Mouse (Mus musculus) skeletal muscle tissue, adult 2 months (tissue): Measurements from ENCODE around the gene Nbas.

Experiments used
- DNase-seq: peaks from one replicate; pipeline ENCODE4 v3.0.0-alpha.2; 2012; ENCODE audit warnings: low read depth, low spot score

Gene Nbas

GRCm38 (mm10) chr12:13532731-13533365, 263.9 kb downstream of the Nbas start:
- DNase-seq: no peak

DNA sequence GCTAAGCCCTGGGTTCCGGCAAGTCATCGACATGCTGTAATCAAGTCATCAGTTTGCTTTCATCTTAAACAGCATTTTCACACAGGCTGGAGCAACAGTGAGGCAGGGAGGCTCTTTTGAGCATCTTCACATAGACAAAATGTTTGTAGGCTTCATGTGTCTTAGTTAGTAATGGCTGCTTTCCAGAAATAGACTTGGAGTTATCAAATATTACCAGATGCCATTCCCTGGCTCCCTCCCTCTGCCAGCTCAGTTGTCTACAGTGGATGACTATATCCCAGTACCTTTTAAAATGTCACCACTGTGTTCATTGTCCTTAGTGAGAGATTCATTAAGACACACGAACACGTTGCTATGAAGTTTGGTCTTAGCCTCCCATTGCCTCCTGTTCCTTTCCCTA, 270.2 kb downstream of the Nbas start:
- no peak for DNase-seq

DNA sequence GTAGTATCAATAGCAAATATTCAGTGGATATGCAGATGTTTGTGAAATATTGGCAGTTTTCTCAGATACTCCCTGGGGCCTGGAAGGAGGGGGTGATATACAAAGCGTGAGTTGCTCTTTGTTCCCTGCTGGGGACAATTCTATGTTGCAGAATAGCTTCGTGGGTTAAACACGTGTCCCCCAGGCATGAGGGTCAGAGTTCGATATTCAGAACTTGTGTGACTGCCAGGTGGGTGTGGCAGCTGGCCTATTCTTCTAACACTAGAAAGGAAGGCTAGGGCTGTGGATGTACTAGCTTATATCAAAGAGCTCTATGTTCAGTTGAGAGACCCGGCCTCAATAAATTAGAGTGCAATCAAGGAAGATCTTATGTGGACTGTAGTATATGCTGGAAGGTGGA, 274.9 kb downstream of the Nbas start:
- no peak for DNase-seq

DNA sequence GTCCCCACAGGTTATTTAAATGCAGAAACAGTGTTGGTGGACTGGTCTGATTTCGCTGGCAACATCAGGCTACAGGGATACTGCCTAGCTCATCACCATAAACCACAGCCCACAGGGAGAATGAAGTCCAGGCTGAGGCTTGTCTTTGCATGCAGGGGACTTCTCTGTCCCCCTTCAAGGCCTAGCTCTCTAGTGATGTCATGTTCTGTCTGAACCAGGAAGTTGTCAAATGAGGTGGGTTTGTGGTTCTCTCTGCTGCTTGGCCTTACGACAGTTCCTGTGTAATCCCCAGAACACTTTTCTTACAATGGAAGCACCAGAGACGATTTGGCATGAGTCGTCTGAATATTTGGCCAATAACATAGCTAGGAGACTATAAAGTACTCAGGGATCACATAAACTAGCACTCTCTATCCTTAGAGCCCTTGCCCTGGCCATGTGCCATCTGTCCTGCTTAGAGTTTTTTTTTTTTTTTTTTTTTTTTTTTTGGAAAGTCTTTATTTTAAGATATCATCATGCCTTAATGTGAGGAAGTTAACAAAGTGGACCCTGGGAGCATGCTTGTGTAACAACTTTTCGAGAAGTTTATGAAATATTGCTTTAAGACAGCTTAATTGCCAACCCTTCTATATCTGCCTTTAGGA, 294.8 kb downstream of the Nbas start:
- DNase-seq: no peak

DNA sequence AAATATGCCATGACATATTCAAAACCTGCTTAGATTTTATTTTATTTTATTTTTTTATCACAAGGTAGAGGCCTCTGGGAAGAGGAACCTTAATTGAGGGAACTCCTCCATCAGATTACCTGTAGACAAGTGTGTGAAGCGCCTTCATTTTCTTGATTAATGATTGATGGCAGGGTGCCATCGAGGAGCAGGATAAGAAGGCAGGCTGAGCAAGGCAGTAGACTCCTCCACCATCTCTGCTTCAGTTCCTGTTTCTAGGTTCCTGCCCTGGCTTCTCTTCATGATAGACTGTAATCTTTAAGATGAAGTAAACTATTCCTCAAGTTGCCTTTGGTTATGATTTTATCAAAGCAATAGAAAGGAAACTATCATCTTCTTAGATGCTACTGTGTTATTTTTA, 295.4 kb downstream of the Nbas start:
- DNase-seq: no peak

DNA sequence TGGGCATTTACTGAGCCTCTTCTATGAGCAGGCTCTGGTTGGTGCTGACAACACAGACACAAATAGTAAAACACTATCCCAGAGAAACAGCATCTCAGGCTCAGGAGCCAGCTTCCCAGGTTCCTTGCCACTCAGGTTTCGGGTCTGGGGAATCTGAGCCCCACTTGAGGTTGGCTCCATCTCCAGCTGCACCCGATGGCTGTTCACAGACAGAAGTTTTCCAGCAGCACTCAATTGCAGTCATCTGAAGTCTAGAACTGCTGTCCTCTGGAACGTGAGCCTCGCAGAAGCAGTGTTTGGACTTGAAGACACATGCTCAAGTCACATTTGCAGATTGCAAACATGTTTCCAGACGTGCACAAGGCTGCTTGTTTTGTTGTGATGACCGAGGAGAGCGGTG, 297.5 kb downstream of the Nbas start:
- DNase-seq: no peak

DNA sequence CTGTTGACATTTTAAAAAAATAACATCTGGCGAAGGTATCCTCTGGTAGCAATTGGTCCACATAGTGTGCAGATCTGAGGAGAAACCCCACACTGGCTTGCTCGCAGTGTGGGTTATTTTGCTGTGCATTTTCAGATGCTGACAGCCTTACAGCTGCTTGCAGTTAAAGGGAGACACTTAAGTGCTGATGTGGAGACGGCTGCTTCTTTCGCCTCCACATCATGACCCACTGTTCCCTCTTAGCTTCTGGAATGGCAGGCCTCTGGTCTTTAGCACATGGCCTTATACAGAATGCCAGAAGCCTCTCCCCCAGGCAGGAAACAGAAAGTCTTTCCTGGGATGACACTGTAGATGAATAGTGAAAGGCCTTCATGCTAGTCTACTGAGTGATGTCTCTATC, 306.2 kb downstream of the Nbas start:
- DNase-seq: no peak

DNA sequence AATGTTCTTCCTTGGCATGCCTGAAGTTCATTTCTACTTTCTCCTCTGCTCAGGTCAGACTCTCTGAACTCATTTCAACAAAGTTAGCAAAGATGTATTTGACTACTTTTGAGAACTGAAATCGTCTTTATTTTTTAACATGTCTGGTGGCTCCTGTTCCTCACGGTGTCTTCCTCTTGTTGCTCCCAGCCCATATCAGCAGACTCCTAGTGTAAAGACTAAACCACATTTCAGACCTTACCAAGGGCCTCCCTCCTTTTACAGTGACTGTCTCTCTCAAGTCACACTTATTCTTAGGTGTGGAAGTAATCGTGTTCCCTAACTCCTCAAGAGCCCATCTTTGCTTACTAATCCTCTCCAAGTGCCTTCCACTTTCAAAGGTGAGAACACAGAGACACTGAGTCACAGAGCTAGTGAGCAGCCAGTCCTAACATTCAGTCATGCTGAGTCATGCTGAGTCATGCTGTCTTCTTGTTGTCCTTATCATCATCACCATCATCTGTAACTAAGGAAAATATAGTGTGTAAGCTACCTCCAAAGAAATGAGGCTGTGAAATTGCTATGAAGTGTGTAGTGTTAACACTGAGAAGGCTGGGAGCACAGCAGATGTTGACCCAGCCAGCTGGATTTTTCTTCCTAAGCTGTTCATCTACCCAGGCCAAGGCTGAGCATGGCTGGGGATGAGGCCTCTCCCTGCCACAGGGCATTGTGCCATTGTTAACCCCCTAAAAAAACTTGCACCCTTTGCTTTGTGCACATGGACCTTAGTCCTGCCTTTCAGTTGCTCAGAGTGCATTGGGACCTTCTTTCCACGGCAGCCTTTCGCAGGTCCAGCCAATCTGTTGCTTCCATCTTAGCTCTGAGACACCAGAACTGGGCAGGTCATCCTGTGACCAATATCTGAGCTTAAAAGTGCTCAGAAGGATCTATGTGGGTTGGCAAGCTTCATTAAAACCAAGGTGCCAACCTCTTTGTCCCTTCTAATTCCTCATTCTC, 307.0 kb downstream of the Nbas start:
- DNase-seq: no peak

GRCm38 (mm10) chr12:13576761-13577160, 307.8 kb downstream of the Nbas start:
- DNase-seq: no peak

- no peak for DNase-seq
Observed at GRCm38 (mm10) chr12:13580796-13581195, 311.9 kb downstream of the Nbas start.

DNA sequence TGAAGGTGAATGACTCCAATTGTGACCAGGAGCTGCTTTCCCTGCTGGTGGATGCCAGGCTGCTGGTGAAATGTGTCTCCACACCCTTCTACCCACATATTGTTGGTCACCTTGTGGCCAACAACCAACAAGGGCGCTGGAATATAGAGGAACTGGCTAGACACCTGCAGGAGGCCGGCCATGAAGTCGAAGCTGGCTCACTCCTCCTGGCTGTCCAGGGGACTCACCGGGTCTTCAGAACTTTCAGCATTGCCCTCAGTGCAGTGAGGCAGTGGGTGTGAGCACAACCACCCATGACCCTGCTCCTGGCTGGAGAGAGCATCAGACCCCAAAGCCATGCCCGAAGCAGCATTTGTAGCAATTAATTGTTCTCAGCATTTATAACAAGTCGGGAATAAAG, 314.5 kb downstream of the Nbas start:
- no peak for DNase-seq

- DNase-seq: no peak
Observed at GRCm38 (mm10) chr12:13585527-13586156, 316.7 kb downstream of the Nbas start.

DNA sequence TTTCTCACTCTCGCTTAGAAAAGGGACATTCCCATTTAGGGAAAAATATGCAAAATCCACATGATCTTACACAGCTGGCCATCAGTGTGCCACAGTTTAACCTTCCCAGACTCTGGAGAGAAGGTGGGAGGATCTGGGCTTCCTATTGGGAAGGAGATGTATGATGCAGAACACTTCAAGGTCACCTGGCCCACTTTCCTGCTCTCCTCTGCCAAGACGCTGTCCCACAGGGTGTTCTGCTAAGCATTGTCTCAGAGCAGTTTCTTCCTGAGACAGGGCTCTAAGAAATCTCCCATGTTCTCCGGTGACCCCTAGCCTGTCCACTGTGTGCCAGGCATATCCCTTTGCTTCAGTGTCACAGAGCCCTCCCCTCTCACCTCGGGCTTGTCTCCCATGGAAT, 318.7 kb downstream of the Nbas start:
- DNase-seq: no peak

GRCm38 (mm10) chr12:13589021-13589420, 320.1 kb downstream of the Nbas start:
- no peak for DNase-seq

DNA sequence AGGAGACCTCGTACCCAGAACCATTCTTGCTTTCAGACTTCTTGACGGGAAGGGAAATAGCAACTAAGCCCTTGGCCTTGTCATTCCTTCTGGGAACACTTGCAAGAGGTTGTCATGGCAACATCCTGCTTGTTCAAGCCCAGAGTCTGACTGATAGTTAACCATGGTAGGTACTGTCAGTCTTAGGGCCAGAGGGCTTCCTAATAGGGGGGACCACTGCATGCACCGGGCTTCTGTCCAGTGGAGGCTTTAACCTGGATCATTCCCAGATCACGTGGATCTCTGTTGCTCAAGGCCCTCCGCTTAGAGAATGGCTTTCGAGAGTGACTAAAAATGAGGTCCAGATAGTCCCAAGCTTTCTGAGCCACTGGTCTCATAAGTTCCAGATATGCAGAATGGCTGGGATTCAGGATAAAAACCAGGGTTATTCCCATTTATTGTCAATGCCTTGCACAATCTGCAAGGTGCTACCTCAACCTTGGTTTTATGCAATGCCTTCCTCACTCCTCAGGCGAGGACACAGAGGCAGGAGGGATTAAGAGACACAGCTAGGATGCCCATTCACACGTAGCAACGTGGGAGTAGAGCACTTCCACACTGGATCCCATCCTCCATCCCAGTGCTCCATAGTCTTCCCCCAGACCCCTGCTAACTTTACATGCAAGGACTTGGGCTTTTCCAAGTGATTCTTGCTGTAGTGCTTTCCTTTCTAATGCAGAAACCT, 326.0 kb downstream of the Nbas start:
- peak; percentile 39 for DNase-seq

- no peak for DNase-seq
Observed at GRCm38 (mm10) chr12:13597026-13597425, 328.1 kb downstream of the Nbas start.

DNA sequence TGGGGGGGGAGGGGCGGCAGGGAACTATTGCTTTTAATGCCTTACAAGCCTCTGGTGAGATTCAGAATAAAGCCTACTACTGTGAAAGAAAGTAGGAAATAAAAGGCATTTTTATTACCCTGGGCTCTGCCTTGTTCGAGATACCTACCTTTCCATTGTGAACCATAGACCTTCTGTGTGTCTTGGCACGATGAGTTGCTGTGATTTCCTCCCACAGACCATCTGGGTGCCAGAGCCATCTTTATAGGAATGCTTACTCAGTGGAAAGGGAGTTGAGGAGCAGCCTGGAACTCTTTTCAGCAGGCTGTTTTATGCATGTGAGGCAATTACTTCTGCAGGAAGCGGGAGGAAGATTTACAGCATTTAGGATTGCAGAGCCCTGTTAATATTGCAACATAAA, 329.6 kb downstream of the Nbas start:
- DNase-seq: no peak

DNA sequence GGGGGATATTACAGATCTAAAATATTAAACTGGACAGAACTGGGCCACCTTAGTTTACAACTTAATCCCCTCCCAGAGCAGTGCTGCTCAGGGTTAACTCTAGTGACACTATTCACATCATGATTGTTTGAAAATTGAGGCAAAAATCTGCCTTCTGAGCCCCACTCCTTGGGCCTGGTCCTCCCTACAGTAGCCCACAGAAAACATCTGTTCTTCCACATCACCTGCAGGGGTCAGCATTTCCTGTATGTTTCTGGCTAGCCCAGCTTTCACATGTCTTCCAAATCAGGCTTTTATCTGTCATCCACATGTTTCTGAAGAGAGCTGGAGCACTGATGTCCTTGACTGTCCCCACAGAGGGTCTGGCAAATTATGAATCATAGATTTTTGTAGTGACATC, 333.5 kb downstream of the Nbas start:
- no peak for DNase-seq

DNA sequence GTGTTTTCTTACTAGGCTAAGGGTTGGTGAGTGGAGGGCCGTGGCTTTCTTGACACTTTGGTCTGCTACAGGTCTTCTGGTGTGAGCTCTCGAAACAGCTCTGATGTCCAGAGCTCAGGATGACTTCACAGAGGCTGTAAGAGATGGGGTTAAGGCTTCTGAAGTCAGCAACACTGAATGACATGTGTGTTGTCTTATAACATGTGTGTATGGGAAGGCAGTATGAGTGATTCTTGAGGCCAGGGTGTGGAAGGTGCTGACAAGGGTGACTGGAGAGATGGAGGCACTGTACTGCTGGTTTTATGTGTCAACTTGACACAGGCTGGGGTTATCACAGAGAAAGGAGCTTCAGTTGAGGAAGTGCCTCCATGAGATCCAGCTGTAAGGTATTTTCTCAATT, 338.1 kb downstream of the Nbas start:
- no peak for DNase-seq

DNA sequence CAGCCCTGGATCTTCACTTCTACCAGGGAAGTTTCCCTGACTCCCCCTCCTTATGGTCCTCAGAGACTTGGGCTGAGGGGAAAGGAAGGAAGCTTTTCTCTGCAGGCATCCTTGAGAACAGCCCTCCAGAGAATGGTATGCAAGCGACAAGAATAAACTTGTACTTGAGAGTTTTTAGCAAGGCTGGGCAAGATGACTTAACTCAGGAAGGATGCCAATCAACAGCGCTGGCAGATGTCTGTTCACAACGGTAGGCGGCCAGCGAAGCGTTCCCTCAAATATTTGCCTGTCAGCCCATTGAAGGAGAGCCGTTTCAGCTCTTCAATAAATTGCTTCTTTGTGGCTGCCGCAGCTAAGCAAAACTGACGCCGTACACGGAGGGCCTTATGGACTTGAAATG, 340.1 kb downstream of the Nbas start:
- no peak for DNase-seq

GRCm38 (mm10) chr12:13613041-13613440, 344.1 kb downstream of the Nbas start:
- DNase-seq: no peak
